Mouse (Mus musculus) heart, embryonic 10.5 days (tissue): ENCODE results near the gene Spcs2. TPM values are rescaled to one million over a fixed set of nuclear protein-coding genes. Genes with fewer than 3 reads are reported as not detected.

Source experiments
- DNase-seq: peaks from one replicate; pipeline ENCODE4 v3.0.0-alpha.2; 2017; ENCODE audit warnings: low spot score
- H3K27ac ChIP-seq: fragments of 300-500 bp; sonication (generic); 2 replicates; pipeline ENCODE4 v1.5.1; 2016; ENCODE audit warnings: mild to moderate bottlenecking
- H3K27me3 ChIP-seq: fragments of 300-500 bp; sonication (generic); 2 replicates; pipeline ENCODE4 v1.6.1; 2016; ENCODE audit warnings: mild to moderate bottlenecking; ENCODE audit not compliant: poor library complexity, insufficient read depth, severe bottlenecking
- H3K36me3 ChIP-seq: fragments of 300-500 bp; sonication (generic); 2 replicates; pipeline ENCODE4 v1.6.1; 2016; ENCODE audit warnings: mild to moderate bottlenecking, moderate library complexity
- H3K4me1 ChIP-seq: fragments of 300-500 bp; sonication (generic); 2 replicates; pipeline ENCODE4 v1.6.1; 2016; ENCODE audit warnings: mild to moderate bottlenecking
- H3K4me3 ChIP-seq: fragments of 300-500 bp; sonication (generic); 2 replicates; pipeline ENCODE4 v1.5.1; 2016; ENCODE audit warnings: mild to moderate bottlenecking, moderate library complexity
- H3K9me3 ChIP-seq: fragments of 300-500 bp; sonication (generic); 2 replicates; pipeline ENCODE4 v1.6.1; 2016; ENCODE audit warnings: mild to moderate bottlenecking, moderate library complexity
- WGBS: fragments of 180-500 bp; shearing (Covaris S2); methylation state at CpG from one replicate; pipeline ENCODE4 v1.1.7; 2016; 5-methylcytosine and 5-hydroxymethylcytosine counted together
- polyA plus RNA-seq: library from polyadenylated mRNA; unstranded; fragments of >200 nt; fragmentation: Nextera tagmentation; extraction: Ambion mirVana; gene quantifications from 2 replicates; pipeline ENCODE4 v1.2.1, GENCODE M21; 2016

Spcs2 gene
- polyA plus RNA-seq: 241 and 302 TPM in 2 replicates

- DNase-seq: no peak
- H3K9me3 ChIP-seq: no peaks in the 10 kb centered on the region
- no peaks in the 10 kb centered on the region for H3K27me3 ChIP-seq
- peaks cover 26% of the 10 kb centered on the region for H3K4me1 ChIP-seq
- no peaks in the 10 kb centered on the region for H3K36me3 ChIP-seq
- no peak within 1 kb of the TSS for H3K27ac ChIP-seq
- WGBS: 36% methylated on average over 7 of the region's 7 CpGs
- H3K4me3 ChIP-seq: no peak within 1 kb of the TSS
These were observed at the start of gene Spcs2 for GRCm38 (mm10) chr7:99863362-99863761. Gene Spcs2 (minus strand): TSS chr7:99863462.

GRCm38 (mm10) chr7:99911038-99911437, 47.8 kb upstream of the Spcs2 start:
- H3K4me3 ChIP-seq: no peak overlapping the region
- no peak overlapping the region for H3K27ac ChIP-seq
- peaks cover 29% of the 10 kb centered on the region for H3K27me3 ChIP-seq
- DNase-seq: no peak
- 70% methylated on average over 5 of the region's 5 CpGs for WGBS
- no peaks in the 10 kb centered on the region for H3K36me3 ChIP-seq
- H3K4me1 ChIP-seq: 0 out of 2 replicates have a peak, but pooled peaks cover 4% of the 10 kb centered on the region
- no peaks in the 10 kb centered on the region for H3K9me3 ChIP-seq

GRCm38 (mm10) chr7:99907463-99907862, 44.2 kb upstream of the Spcs2 start:
- Histone ChIP-seq H3K36me3 (no peaks in the 10 kb centered on the region), H3K27ac (no peak overlapping the region), H3K9me3 (no peaks in the 10 kb centered on the region), H3K4me3 (no peak overlapping the region), H3K4me1 (peaks cover 15% of the 10 kb centered on the region; the same call in 1 of the 2 replicates), H3K27me3 (0 out of 2 replicates have a peak, but pooled peaks cover 5% of the 10 kb centered on the region)
- DNase-seq: no peak
- 67% methylated on average over 3 of the region's 3 CpGs for WGBS

DNA sequence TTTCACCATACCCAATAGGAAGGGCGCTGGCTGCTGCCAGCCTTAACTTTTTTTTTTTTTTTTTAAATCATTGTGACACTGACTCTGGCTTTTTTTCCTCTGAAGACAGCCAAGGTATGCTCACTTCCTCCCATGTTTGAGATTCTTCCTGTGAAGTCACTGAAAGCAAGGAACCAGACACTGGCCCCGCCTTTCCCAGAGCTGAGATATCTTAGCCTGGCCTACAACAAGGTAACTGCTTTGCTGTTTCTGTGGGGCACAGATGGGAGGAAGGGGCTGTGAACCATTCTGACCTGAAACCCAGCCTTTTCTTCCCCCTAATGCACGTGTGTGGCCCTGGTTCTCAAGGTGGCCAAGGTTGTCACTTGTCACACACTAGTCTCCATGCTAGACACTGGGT, 43.1 kb upstream of the Spcs2 start:
- Histone ChIP-seq H3K27ac (no peak overlapping the region), H3K36me3 (no peaks in the 10 kb centered on the region), H3K9me3 (no peaks in the 10 kb centered on the region), H3K4me1 (peaks cover 23% of the 10 kb centered on the region), H3K27me3 (0 out of 2 replicates have a peak, but pooled peaks cover 4% of the 10 kb centered on the region), H3K4me3 (no peak overlapping the region)
- WGBS: 80% methylated on average over 3 of the region's 3 CpGs
- no peak for DNase-seq

GRCm38 (mm10) chr7:99904421-99905005, 41.3 kb upstream of the Spcs2 start:
- H3K27ac ChIP-seq: no peak overlapping the region
- peaks cover 23% of the 10 kb centered on the region for H3K4me1 ChIP-seq
- 29% methylated on average over 3 of the region's 3 CpGs for WGBS
- H3K27me3 ChIP-seq: no peaks in the 10 kb centered on the region
- H3K36me3 ChIP-seq: no peaks in the 10 kb centered on the region
- no peak overlapping the region for H3K4me3 ChIP-seq
- no peaks in the 10 kb centered on the region for H3K9me3 ChIP-seq
- no peak for DNase-seq

DNA sequence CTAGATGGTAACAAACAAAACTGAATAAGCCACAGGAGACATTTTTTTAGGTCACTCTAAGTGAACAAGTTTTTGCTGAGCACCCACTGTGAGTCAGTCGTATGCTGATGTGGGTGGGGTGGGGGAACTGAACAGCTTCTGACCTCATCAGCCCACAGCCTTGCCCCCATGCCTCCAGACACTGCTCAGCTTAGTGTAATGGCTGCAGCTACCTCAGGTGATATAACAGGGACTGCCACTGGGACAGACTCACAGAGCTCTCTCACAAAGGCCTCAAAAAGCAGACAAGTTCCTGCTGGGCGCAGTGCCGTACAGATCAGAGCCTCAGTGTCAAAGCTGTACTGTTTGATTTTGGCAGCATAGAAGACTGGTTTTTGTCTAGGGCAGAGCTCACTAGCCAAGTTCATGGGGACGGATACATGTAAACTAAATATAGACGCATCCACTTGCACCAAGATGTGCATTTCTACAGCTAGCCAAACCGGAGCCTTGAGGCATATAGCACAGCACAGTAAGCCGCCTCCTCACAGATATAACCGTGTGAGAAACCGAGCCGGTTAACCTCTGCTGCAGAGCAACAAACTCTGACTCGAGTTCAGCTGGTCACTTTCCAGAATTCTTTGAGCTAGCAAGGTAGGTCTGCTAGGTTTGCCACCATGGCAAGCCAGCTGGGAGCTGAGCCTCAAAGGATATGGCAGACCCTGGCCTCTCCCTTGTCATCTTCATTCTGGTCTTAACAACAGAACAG, 39.8 kb upstream of the Spcs2 start:
- no peak overlapping the region for H3K4me3 ChIP-seq
- no peak overlapping the region for H3K27ac ChIP-seq
- no peaks in the 10 kb centered on the region for H3K36me3 ChIP-seq
- H3K4me1 ChIP-seq: peaks cover 23% of the 10 kb centered on the region
- no peaks in the 10 kb centered on the region for H3K9me3 ChIP-seq
- 70% methylated on average over 11 of the region's 11 CpGs for WGBS
- H3K27me3 ChIP-seq: no peaks in the 10 kb centered on the region
- DNase-seq: no peak

DNA sequence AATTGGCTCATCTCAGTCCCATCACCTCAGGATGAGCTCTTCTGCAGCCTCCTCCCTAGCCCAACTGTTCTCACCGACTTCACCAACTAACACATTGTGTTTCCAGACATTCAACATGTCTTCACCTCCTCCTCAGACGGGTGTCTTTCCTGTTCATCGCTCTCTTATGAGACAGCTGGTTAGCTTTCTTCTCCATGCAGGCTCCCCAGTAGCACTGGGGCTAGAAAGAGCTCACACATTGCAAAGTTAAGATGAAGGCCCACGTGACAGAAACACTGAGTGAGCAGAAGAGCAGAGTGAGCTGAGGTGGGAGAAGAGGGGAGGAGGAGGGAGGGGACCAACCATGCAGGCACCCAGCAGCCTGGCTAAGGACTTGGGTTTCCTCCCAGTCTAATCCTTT, 38.9 kb upstream of the Spcs2 start:
- H3K27ac ChIP-seq: no peak overlapping the region
- H3K9me3 ChIP-seq: no peaks in the 10 kb centered on the region
- no peak for DNase-seq
- H3K27me3 ChIP-seq: no peaks in the 10 kb centered on the region
- peaks cover 23% of the 10 kb centered on the region for H3K4me1 ChIP-seq
- no peaks in the 10 kb centered on the region for H3K36me3 ChIP-seq
- H3K4me3 ChIP-seq: no peak overlapping the region
- 67% methylated on average over 4 of the region's 4 CpGs for WGBS

DNA sequence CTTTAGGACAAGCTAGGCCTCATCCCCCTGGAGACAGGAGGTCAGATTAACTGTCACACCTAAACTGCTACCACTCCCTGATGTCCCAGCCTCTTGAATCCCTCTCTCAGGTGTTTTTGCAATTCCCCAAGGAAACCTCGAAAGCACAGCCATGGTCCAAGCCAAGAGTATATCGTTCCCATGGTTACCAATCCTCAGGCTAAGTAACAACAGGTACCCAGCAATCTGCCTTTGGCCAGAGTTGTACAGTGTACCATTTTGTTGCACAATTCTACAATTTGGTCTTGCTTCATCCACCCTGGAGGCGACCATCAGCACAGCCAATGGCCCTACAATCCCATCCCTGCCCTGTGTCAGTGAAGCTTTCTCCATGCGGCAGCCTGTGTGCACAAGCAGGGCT, 33.6 kb upstream of the Spcs2 start:
- Histone ChIP-seq H3K27me3 (peaks cover 9% of the 10 kb centered on the region; the same call in 1 of the 2 replicates), H3K4me3 (no peak overlapping the region), H3K27ac (no peak overlapping the region), H3K36me3 (no peaks in the 10 kb centered on the region), H3K4me1 (peaks cover 2% of the 10 kb centered on the region; the same call in 1 of the 2 replicates), H3K9me3 (no peaks in the 10 kb centered on the region)
- no peak for DNase-seq
- WGBS: 74% methylated on average over 4 of the region's 4 CpGs

- DNase-seq: no peak
- H3K36me3 ChIP-seq: no peaks in the 10 kb centered on the region
- H3K9me3 ChIP-seq: no peaks in the 10 kb centered on the region
- H3K27ac ChIP-seq: no peak overlapping the region
- WGBS: 80% methylated on average over 6 of the region's 6 CpGs
- H3K4me3 ChIP-seq: no peak overlapping the region
- peaks cover 9% of the 10 kb centered on the region; the same call in 1 of the 2 replicates for H3K27me3 ChIP-seq
- peaks cover 4% of the 10 kb centered on the region; the same call in 1 of the 2 replicates for H3K4me1 ChIP-seq
These were observed 31.2 kb upstream of the Spcs2 start for GRCm38 (mm10) chr7:99894478-99894877.

DNA sequence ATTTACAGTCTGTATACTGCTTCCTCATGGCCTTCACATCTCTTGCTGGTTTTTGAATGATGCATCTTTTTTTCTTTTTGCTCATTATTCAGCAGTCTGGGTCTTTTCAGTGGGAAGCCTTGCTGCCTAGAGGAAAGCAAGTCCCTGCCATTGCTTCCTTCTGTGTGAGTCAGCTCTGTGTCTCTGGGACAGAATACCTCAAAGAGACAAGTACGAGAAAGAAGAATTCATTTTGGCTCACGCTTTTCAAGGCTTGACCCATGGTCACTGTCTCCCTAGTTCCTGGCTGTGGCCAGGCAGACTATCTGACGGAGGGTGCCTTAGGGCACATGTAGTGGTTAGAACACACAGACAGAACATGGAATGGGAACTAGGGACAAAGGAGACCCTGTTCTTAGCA, 30.7 kb upstream of the Spcs2 start:
- Histone ChIP-seq H3K9me3 (no peaks in the 10 kb centered on the region), H3K27me3 (peaks cover 9% of the 10 kb centered on the region; the same call in 1 of the 2 replicates), H3K27ac (no peak overlapping the region), H3K36me3 (no peaks in the 10 kb centered on the region), H3K4me1 (peaks cover 5% of the 10 kb centered on the region; the same call in 1 of the 2 replicates), H3K4me3 (no peak overlapping the region)
- 75% methylated on average over 3 of the region's 3 CpGs for WGBS
- DNase-seq: no peak

DNA sequence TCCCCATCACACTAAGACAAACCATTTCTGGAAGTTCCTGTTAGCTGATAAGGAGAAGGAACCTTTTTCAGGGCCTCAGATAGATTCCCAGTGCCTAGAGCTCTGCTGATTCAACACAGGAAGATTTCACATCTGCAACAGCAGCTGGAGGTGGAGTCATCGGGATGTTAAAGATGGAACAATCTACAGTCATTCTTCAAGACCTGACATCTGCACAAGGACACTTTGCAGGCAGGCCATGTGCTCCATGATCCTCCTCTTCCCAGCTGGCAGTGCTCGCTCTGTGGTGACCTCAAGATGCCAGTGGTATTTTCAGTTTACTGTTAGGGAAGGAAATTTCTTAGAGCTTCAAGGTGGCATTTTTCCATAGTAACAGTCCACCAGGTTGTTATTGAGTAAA, 29.1 kb upstream of the Spcs2 start:
- Histone ChIP-seq H3K36me3 (no peaks in the 10 kb centered on the region), H3K9me3 (no peaks in the 10 kb centered on the region), H3K4me3 (no peak overlapping the region), H3K27ac (no peak overlapping the region), H3K4me1 (peaks cover 5% of the 10 kb centered on the region; the same call in 1 of the 2 replicates), H3K27me3 (peaks cover 9% of the 10 kb centered on the region; the same call in 1 of the 2 replicates)
- DNase-seq: no peak
- WGBS: 79% methylated on average over 2 of the region's 2 CpGs

DNA sequence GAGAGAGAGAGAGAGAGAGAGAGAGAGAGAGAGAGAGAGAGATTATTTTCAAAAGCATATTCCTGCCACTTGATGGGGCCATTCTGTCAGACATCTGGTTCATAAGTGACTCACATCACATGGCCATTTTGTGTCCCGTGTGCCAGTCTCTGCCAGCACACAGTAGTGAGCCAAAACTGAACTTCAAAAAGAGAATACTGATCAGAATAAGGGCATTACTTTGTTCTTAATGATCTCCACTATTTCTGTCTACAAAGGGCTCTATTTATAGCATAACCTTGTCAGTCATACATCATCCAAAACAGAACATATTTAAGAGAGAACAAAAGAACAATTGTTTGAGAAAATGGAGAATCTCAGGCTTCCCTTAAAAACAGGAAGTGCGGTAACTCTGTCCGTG, 28.2 kb upstream of the Spcs2 start:
- H3K9me3 ChIP-seq: no peaks in the 10 kb centered on the region
- peaks cover 5% of the 10 kb centered on the region; the same call in 1 of the 2 replicates for H3K4me1 ChIP-seq
- no peak overlapping the region for H3K4me3 ChIP-seq
- WGBS: 58% methylated on average over 3 of the region's 3 CpGs
- no peak overlapping the region for H3K27ac ChIP-seq
- no peak for DNase-seq
- no peaks in the 10 kb centered on the region for H3K36me3 ChIP-seq
- H3K27me3 ChIP-seq: peaks cover 7% of the 10 kb centered on the region; the same call in 1 of the 2 replicates

DNA sequence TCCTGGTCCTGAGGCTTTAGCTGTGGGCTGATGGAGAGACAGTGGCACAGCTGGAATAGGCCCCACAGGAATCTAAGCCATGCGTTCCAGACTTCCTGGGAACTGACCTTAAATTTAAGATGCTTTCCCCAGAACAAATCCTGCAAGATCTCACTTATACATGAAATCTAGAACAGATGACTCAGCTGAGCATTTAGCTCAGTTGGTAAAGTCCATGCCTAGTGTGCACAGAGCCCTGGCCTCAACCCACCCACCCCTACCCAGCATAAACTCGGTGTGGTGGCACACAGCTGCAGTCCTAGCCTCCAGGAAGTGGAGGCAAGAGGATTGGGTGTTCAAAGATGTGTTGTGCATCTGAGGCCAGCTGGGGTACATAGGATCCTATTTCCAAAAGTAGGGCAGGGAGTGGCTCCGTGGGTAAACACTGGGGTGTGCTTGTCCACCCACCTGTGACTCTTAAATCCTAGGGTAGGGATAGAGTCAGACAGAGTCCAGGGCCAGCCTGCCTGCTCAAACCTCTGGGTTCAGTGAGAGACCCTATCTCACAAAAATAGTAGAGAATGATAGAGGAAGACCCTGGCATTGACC, 27.0 kb upstream of the Spcs2 start:
- no peak for DNase-seq
- peaks cover 5% of the 10 kb centered on the region; the same call in 1 of the 2 replicates for H3K4me1 ChIP-seq
- H3K36me3 ChIP-seq: no peaks in the 10 kb centered on the region
- no peak overlapping the region for H3K27ac ChIP-seq
- H3K27me3 ChIP-seq: no peaks in the 10 kb centered on the region
- 73% methylated on average over 3 of the region's 3 CpGs for WGBS
- no peaks in the 10 kb centered on the region for H3K9me3 ChIP-seq
- H3K4me3 ChIP-seq: no peak overlapping the region
